Mouse (Mus musculus) forebrain, embryonic 11.5 days (tissue): ENCODE measurements around the gene Kcnk4. TPM values are rescaled to one million over a fixed set of nuclear protein-coding genes. Genes with fewer than 3 reads are reported as not detected.
A peak's percentile ranks its signal among the peaks of the same experiment; 100 is the strongest.

Experiments used
- ATAC-seq: fragments of 200-750 bp; cut with Nextera tagmentation; replicated peaks from 2 replicates; pipeline ENCODE4 v1.8.0; 2017; ENCODE audit warnings: moderate TSS enrichment; ENCODE audit not compliant: low FRiP score
- DNase-seq: peaks from one replicate; pipeline ENCODE4 v3.0.0-alpha.2; 2017; ENCODE audit warnings: low spot score
- H3K27ac ChIP-seq: fragments of 300-500 bp; sonication (generic); 2 replicates; pipeline ENCODE4 v1.5.1; 2014; ENCODE audit warnings: low read depth, low read length
- H3K27me3 ChIP-seq: fragments of 300-500 bp; sonication (generic); 2 replicates; pipeline ENCODE4 v1.6.1; 2014; ENCODE audit warnings: mild to moderate bottlenecking, low read length, mixed read lengths; ENCODE audit not compliant: control insufficient read depth, insufficient read depth
- H3K36me3 ChIP-seq: fragments of 300-500 bp; sonication (generic); 2 replicates; pipeline ENCODE4 v1.6.1; 2014; ENCODE audit warnings: mild to moderate bottlenecking, low read length, moderate library complexity, mixed read lengths; ENCODE audit not compliant: control insufficient read depth, insufficient read depth
- H3K4me1 ChIP-seq: fragments of 300-500 bp; sonication (generic); replicated peaks from 2 replicates; pipeline ENCODE4 v1.6.1; 2014; ENCODE audit warnings: low read length, mixed read lengths; ENCODE audit not compliant: control insufficient read depth, insufficient read depth
- H3K4me2 ChIP-seq: fragments of 300-500 bp; sonication (generic); 2 replicates; pipeline ENCODE4 v1.6.1; 2014; ENCODE audit warnings: low read depth, mild to moderate bottlenecking, low read length, moderate library complexity, mixed read lengths; ENCODE audit not compliant: severe bottlenecking
- H3K4me3 ChIP-seq: fragments of 300-500 bp; sonication (generic); 2 replicates; pipeline ENCODE4 v1.5.1; 2014; ENCODE audit warnings: low read depth, low read length
- H3K9ac ChIP-seq: fragments of 300-500 bp; sonication (generic); 2 replicates; pipeline ENCODE4 v1.6.1; 2014; ENCODE audit warnings: low read length
- H3K9me3 ChIP-seq: fragments of 300-500 bp; sonication (generic); 2 replicates; pipeline ENCODE4 v1.6.1; 2016; ENCODE audit warnings: low read length, mixed read lengths; ENCODE audit not compliant: control insufficient read depth
- WGBS: fragments of 180-500 bp; shearing (Covaris S2); extraction: QIAGEN DNeasy Blood & Tissue Kit; methylation state at CpG from one replicate; pipeline ENCODE4 v1.1.7; 2014; 5-methylcytosine and 5-hydroxymethylcytosine counted together
- polyA plus RNA-seq: library from polyadenylated mRNA; unstranded; fragments of >200 nt; fragmentation: Nextera tagmentation; extraction: Ambion mirVana; gene quantifications from 2 replicates; pipeline ENCODE4 v1.2.1, GENCODE M21; 2014

Kcnk4 gene
- polyA plus RNA-seq, 1 experiment from 2014 or later: not detected

GRCm38 (mm10) chr19:6970460-6971085, 36.3 kb upstream of the Kcnk4 start:
- Histone ChIP-seq H3K27me3 (peaks cover 2% of the 10 kb centered on the region; the same call in 1 of the 2 replicates), H3K36me3 (no peaks in the 10 kb centered on the region), H3K27ac (no peak overlapping the region), H3K4me3 (no peak overlapping the region), H3K9ac (peak overlapping the region; percentile 12), H3K4me2 (peak overlapping the region; percentile 51), H3K9me3 (no peaks in the 10 kb centered on the region), H3K4me1 (peaks cover 10% of the 10 kb centered on the region)
- ATAC-seq (no peak), DNase-seq (no peak)
- 18% methylated on average over 11 of the region's 11 CpGs for WGBS

GRCm38 (mm10) chr19:6969665-6970381, 35.5 kb upstream of the Kcnk4 start:
- no peaks in the 10 kb centered on the region for H3K36me3 ChIP-seq
- no peaks in the 10 kb centered on the region for H3K9me3 ChIP-seq
- no peak overlapping the region for H3K27ac ChIP-seq
- peak; percentile 85 for DNase-seq
- peaks cover 10% of the 10 kb centered on the region for H3K4me1 ChIP-seq
- H3K9ac ChIP-seq: peak overlapping the region; percentile 55
- peak overlapping the region; percentile 51 for H3K4me2 ChIP-seq
- WGBS: 1% methylated on average over 54 of the region's 55 CpGs
- peak; percentile 57 for ATAC-seq
- peaks cover 2% of the 10 kb centered on the region; the same call in 1 of the 2 replicates for H3K27me3 ChIP-seq
- peak overlapping the region; percentile 45 for H3K4me3 ChIP-seq

- H3K9ac ChIP-seq: peak overlapping the region; percentile 55
- peaks cover 2% of the 10 kb centered on the region; the same call in 1 of the 2 replicates for H3K27me3 ChIP-seq
- H3K9me3 ChIP-seq: no peaks in the 10 kb centered on the region
- no peak; the same call in 1 of the 2 replicates for ATAC-seq
- H3K36me3 ChIP-seq: no peaks in the 10 kb centered on the region
- no peak for DNase-seq
- H3K27ac ChIP-seq: no peak overlapping the region
- peak overlapping the region; percentile 51 for H3K4me2 ChIP-seq
- WGBS: 1% methylated on average over 20 of the region's 20 CpGs
- H3K4me3 ChIP-seq: peak overlapping the region; percentile 45
- H3K4me1 ChIP-seq: peaks cover 10% of the 10 kb centered on the region
Observed at GRCm38 (mm10) chr19:6969291-6969664, 35.0 kb upstream of the Kcnk4 start.

GRCm38 (mm10) chr19:6968491-6969271, 34.4 kb upstream of the Kcnk4 start:
- ATAC-seq: no peak
- DNase-seq: no peak
- Histone ChIP-seq H3K9ac (no peak overlapping the region), H3K27ac (no peak overlapping the region), H3K9me3 (no peaks in the 10 kb centered on the region), H3K4me2 (peak overlapping the region; percentile 51), H3K4me3 (peak overlapping the region; percentile 45), H3K36me3 (no peaks in the 10 kb centered on the region), H3K27me3 (peaks cover 2% of the 10 kb centered on the region; the same call in 1 of the 2 replicates), H3K4me1 (peaks cover 8% of the 10 kb centered on the region)
- WGBS: 14% methylated on average over 15 of the region's 15 CpGs

- Histone ChIP-seq H3K4me3 (no peak overlapping the region), H3K9me3 (no peaks in the 10 kb centered on the region), H3K27me3 (no peaks in the 10 kb centered on the region), H3K4me1 (peaks cover 4% of the 10 kb centered on the region; the same call in 1 of the 2 replicates), H3K27ac (no peak overlapping the region), H3K4me2 (no peak overlapping the region), H3K36me3 (no peaks in the 10 kb centered on the region; the same call in 1 of the 2 replicates), H3K9ac (no peak overlapping the region)
- no peak for ATAC-seq
- no peak for DNase-seq
- 80% methylated on average over 10 of the region's 10 CpGs for WGBS
Observed at GRCm38 (mm10) chr19:6956461-6956860, 22.1 kb upstream of the Kcnk4 start.

GRCm38 (mm10) chr19:6955424-6955823, 21.1 kb upstream of the Kcnk4 start:
- Histone ChIP-seq H3K27me3 (no peaks in the 10 kb centered on the region), H3K4me1 (peaks cover 4% of the 10 kb centered on the region; the same call in 1 of the 2 replicates), H3K9me3 (no peaks in the 10 kb centered on the region), H3K9ac (no peak overlapping the region), H3K4me3 (no peak overlapping the region), H3K4me2 (no peak overlapping the region), H3K27ac (no peak overlapping the region), H3K36me3 (no peaks in the 10 kb centered on the region; the same call in 1 of the 2 replicates)
- ATAC-seq (no peak), DNase-seq (no peak)
- WGBS: 88% methylated on average over 7 of the region's 7 CpGs

- Histone ChIP-seq H3K4me3 (no peak overlapping the region), H3K9me3 (no peaks in the 10 kb centered on the region), H3K27ac (no peak overlapping the region), H3K36me3 (no peaks in the 10 kb centered on the region; the same call in 1 of the 2 replicates), H3K4me2 (no peak overlapping the region), H3K4me1 (peaks cover 8% of the 10 kb centered on the region; the same call in 1 of the 2 replicates), H3K27me3 (no peaks in the 10 kb centered on the region), H3K9ac (no peak overlapping the region)
- no peak for ATAC-seq
- 55% methylated on average over 9 of the region's 9 CpGs for WGBS
- DNase-seq: no peak
Observed at GRCm38 (mm10) chr19:6954046-6954445, 19.7 kb upstream of the Kcnk4 start.

- Histone ChIP-seq H3K9me3 (no peaks in the 10 kb centered on the region), H3K27me3 (no peaks in the 10 kb centered on the region), H3K4me2 (peak overlapping the region; percentile 96), H3K4me1 (peaks cover 8% of the 10 kb centered on the region; the same call in 1 of the 2 replicates), H3K36me3 (no peaks in the 10 kb centered on the region; the same call in 1 of the 2 replicates), H3K9ac (peak overlapping the region; percentile 85; the same call in 1 of the 2 replicates), H3K4me3 (no peak overlapping the region), H3K27ac (no peak overlapping the region)
- DNase-seq: no peak
- WGBS: 18% methylated on average over 3 of the region's 3 CpGs
- ATAC-seq: no peak
Observed at GRCm38 (mm10) chr19:6952712-6953037, 18.4 kb upstream of the Kcnk4 start.
